Mouse (Mus musculus): ENCODE results near the gene Wfdc3. TPM values are rescaled to one million over a fixed set of nuclear protein-coding genes. Genes with fewer than 3 reads are reported as not detected.

The Wfdc3 gene
- polyA plus RNA-seq, 1 experiment from 2014 or later = 0.92 TPM

GRCm38 (mm10) chr2:164773229-164773988 is 27.7 kb upstream of the Wfdc3 start:
- no peaks in the 10 kb centered on the region for H3K9me3 ChIP-seq (replicated peaks)
- 0 out of 2 replicates have a peak overlapping the region, but pooled peaks have one; percentile 10 for H3K27ac ChIP-seq
- no peak overlapping the region for H3K4me2 ChIP-seq
- no peaks in the 10 kb centered on the region for H3K27me3 ChIP-seq
- peaks cover 25% of the 10 kb centered on the region for H3K36me3 ChIP-seq (ENCODE audit: poor library complexity, severe bottlenecking)
- WGBS = 82% methylated on average over 14 of the region's 14 CpGs
- H3K4me1 ChIP-seq = peaks cover 26% of the 10 kb centered on the region
- no peak overlapping the region for H3K4me3 ChIP-seq
- ATAC-seq = no peak
- H3K9ac ChIP-seq = no peak overlapping the region

- Histone ChIP-seq H3K4me1 (peaks cover 26% of the 10 kb centered on the region), H3K27ac (no peak overlapping the region), H3K4me3 (peak overlapping the region; percentile 90), H3K4me2 (peak overlapping the region; percentile 94), H3K36me3 (ENCODE audit: poor library complexity, severe bottlenecking) (peaks cover 47% of the 10 kb centered on the region), H3K27me3 (no peaks in the 10 kb centered on the region), H3K9me3 (replicated peaks) (no peaks in the 10 kb centered on the region), H3K9ac (peak overlapping the region; percentile 84)
- ATAC-seq = no peak
- 78% methylated on average over 8 of the region's 8 CpGs for WGBS
These were observed 25.4 kb upstream of the Wfdc3 start for GRCm38 (mm10) chr2:164771123-164771522.

- H3K9me3 ChIP-seq (replicated peaks) = no peaks in the 10 kb centered on the region
- no peaks in the 10 kb centered on the region for H3K27me3 ChIP-seq
- H3K27ac ChIP-seq = no peak overlapping the region; the same call in 1 of the 2 replicates
- H3K4me2 ChIP-seq = peak overlapping the region; percentile 94
- H3K36me3 ChIP-seq (ENCODE audit: poor library complexity, severe bottlenecking) = peaks cover 55% of the 10 kb centered on the region
- no peak for ATAC-seq
- H3K4me3 ChIP-seq = peak overlapping the region; percentile 90
- peak overlapping the region; percentile 84 for H3K9ac ChIP-seq
- 4% methylated on average over 15 of the region's 15 CpGs for WGBS
- peaks cover 26% of the 10 kb centered on the region for H3K4me1 ChIP-seq
These were observed 24.5 kb upstream of the Wfdc3 start for GRCm38 (mm10) chr2:164770279-164770678.

- peak; percentile 100 for ATAC-seq
- H3K27ac ChIP-seq = peak within 1 kb of the TSS; percentile 22; the same call in 1 of the 2 replicates
- peak within 1 kb of the TSS; percentile 94 for H3K4me2 ChIP-seq
- no peaks in the 10 kb centered on the region for H3K9me3 ChIP-seq (replicated peaks)
- H3K4me1 ChIP-seq = peaks cover 26% of the 10 kb centered on the region
- H3K27me3 ChIP-seq = no peaks in the 10 kb centered on the region
- 2% methylated on average over 53 of the region's 53 CpGs for WGBS
- peak within 1 kb of the TSS; percentile 84 for H3K9ac ChIP-seq
- peaks cover 63% of the 10 kb centered on the region for H3K36me3 ChIP-seq (ENCODE audit: poor library complexity, severe bottlenecking)
- H3K4me3 ChIP-seq = peak within 1 kb of the TSS; percentile 90
These were observed 23.7 kb upstream of the Wfdc3 start, which contains the start of gene Ube2c for GRCm38 (mm10) chr2:164769258-164770037. TSS of gene Ube2c (plus strand) at chr2:164769898.

GRCm38 (mm10) chr2:164767812-164768540 is 22.2 kb upstream of the Wfdc3 start:
- no peak overlapping the region for H3K9ac ChIP-seq
- H3K36me3 ChIP-seq (ENCODE audit: poor library complexity, severe bottlenecking) = peaks cover 68% of the 10 kb centered on the region
- H3K4me3 ChIP-seq = no peak overlapping the region
- ATAC-seq = no peak
- H3K27ac ChIP-seq = no peak overlapping the region
- no peak overlapping the region for H3K4me2 ChIP-seq
- peaks cover 26% of the 10 kb centered on the region for H3K4me1 ChIP-seq
- 90% methylated on average over 15 of the region's 15 CpGs for WGBS
- H3K9me3 ChIP-seq (replicated peaks) = no peaks in the 10 kb centered on the region
- no peaks in the 10 kb centered on the region for H3K27me3 ChIP-seq

- H3K4me3 ChIP-seq = no peak overlapping the region
- no peaks in the 10 kb centered on the region for H3K27me3 ChIP-seq
- WGBS = 75% methylated on average over 3 of the region's 3 CpGs
- ATAC-seq = no peak
- peaks cover 70% of the 10 kb centered on the region for H3K36me3 ChIP-seq (ENCODE audit: poor library complexity, severe bottlenecking)
- no peak overlapping the region for H3K9ac ChIP-seq
- no peak overlapping the region for H3K27ac ChIP-seq
- no peak overlapping the region for H3K4me2 ChIP-seq
- H3K9me3 ChIP-seq (replicated peaks) = no peaks in the 10 kb centered on the region
- peaks cover 10% of the 10 kb centered on the region for H3K4me1 ChIP-seq
These were observed 20.1 kb upstream of the Wfdc3 start for GRCm38 (mm10) chr2:164765841-164766240.

GRCm38 (mm10) chr2:164762593-164762992 is 16.9 kb upstream of the Wfdc3 start:
- no peaks in the 10 kb centered on the region for H3K27me3 ChIP-seq
- H3K36me3 ChIP-seq (ENCODE audit: poor library complexity, severe bottlenecking) = peaks cover 92% of the 10 kb centered on the region
- H3K4me2 ChIP-seq = no peak overlapping the region
- no peak overlapping the region for H3K9ac ChIP-seq
- WGBS = 84% methylated on average over 7 of the region's 7 CpGs
- no peaks in the 10 kb centered on the region for H3K9me3 ChIP-seq (replicated peaks)
- H3K4me3 ChIP-seq = no peak overlapping the region
- H3K27ac ChIP-seq = no peak overlapping the region
- ATAC-seq = no peak
- no peaks in the 10 kb centered on the region for H3K4me1 ChIP-seq

GRCm38 (mm10) chr2:164761971-164762370 is 16.2 kb upstream of the Wfdc3 start:
- no peak overlapping the region for H3K27ac ChIP-seq
- H3K4me1 ChIP-seq = no peaks in the 10 kb centered on the region
- H3K4me3 ChIP-seq = no peak overlapping the region
- no peak for ATAC-seq
- H3K27me3 ChIP-seq = no peaks in the 10 kb centered on the region
- H3K9ac ChIP-seq = no peak overlapping the region
- H3K36me3 ChIP-seq (ENCODE audit: poor library complexity, severe bottlenecking) = peaks cover 93% of the 10 kb centered on the region
- no peaks in the 10 kb centered on the region for H3K9me3 ChIP-seq (replicated peaks)
- WGBS = 97% methylated on average over 4 of the region's 4 CpGs
- no peak overlapping the region for H3K4me2 ChIP-seq

- Histone ChIP-seq H3K9ac (no peak overlapping the region), H3K27me3 (no peaks in the 10 kb centered on the region), H3K27ac (no peak overlapping the region), H3K36me3 (ENCODE audit: poor library complexity, severe bottlenecking) (peaks cover 93% of the 10 kb centered on the region), H3K4me1 (no peaks in the 10 kb centered on the region), H3K9me3 (replicated peaks) (no peaks in the 10 kb centered on the region), H3K4me2 (no peak overlapping the region), H3K4me3 (no peak overlapping the region)
- ATAC-seq = no peak
- 94% methylated on average over 2 of the region's 2 CpGs for WGBS
These were observed 15.8 kb upstream of the Wfdc3 start for GRCm38 (mm10) chr2:164761502-164761901.

- Histone ChIP-seq H3K27ac (no peak overlapping the region), H3K36me3 (ENCODE audit: poor library complexity, severe bottlenecking) (peaks cover 93% of the 10 kb centered on the region), H3K9me3 (replicated peaks) (no peaks in the 10 kb centered on the region), H3K9ac (no peak overlapping the region), H3K4me3 (no peak overlapping the region), H3K27me3 (no peaks in the 10 kb centered on the region), H3K4me2 (no peak overlapping the region), H3K4me1 (no peaks in the 10 kb centered on the region)
- ATAC-seq = no peak
- WGBS = 84% methylated on average over 4 of the region's 4 CpGs
These were observed 14.5 kb upstream of the Wfdc3 start for GRCm38 (mm10) chr2:164760059-164760833.

- Histone ChIP-seq H3K4me3 (no peak overlapping the region), H3K27me3 (no peaks in the 10 kb centered on the region), H3K27ac (no peak overlapping the region), H3K36me3 (ENCODE audit: poor library complexity, severe bottlenecking) (peaks cover 99% of the 10 kb centered on the region), H3K9me3 (replicated peaks) (no peaks in the 10 kb centered on the region), H3K9ac (no peak overlapping the region), H3K4me1 (no peaks in the 10 kb centered on the region), H3K4me2 (no peak overlapping the region)
- ATAC-seq = no peak
- WGBS = 83% methylated on average over 1 of the region's 1 CpGs
These were observed 13.0 kb upstream of the Wfdc3 start for GRCm38 (mm10) chr2:164758692-164759091.

Measured in forebrain, embryonic 13.5 days (tissue).